Mouse (Mus musculus): ENCODE measurements around the gene Snrpd2.

DNA sequence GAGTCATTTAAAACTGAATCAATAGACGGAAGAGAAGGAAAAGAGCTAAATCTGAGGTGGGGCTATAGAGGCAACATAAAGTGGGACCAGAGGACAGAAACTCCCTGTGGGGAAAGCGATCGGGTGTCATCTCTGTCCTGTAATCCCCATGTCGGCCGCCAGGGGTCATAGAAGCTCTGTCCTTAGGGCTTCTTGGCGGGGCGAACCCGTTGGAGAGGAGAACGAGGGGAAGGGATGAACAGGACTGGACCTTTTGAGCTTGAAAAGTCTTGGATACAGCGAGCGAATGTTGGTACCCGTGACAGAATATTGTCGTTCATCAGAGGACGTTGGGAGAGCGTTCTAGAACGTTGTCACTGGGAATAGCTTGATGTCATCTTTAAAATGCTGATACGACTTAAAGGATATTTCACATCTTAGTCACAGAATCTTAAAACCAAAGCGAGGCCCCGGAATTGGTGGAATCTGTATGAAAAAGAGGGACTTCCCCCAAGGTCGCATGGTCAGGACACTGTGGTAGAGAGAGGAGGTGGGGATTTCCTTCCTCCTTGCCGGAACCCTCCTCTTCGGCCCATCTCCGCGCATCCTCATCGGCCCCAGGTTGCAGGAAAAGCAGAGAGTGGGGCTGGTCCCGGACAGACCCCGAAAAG lies 29.0 kb downstream of the Snrpd2 start:
- TF ChIP-seq CTCF (IDR thresholded peaks at IDR 0.05; ENCODE audit: low read depth) (peak; percentile 96), EP300 (IDR thresholded peaks at IDR 0.05; ENCODE audit: low read depth) (no peak)

All from liver, embryonic 14.5 days (tissue).